9 mouse cellular contexts compared by ENCODE assay signal in the genomic region with DNA sequence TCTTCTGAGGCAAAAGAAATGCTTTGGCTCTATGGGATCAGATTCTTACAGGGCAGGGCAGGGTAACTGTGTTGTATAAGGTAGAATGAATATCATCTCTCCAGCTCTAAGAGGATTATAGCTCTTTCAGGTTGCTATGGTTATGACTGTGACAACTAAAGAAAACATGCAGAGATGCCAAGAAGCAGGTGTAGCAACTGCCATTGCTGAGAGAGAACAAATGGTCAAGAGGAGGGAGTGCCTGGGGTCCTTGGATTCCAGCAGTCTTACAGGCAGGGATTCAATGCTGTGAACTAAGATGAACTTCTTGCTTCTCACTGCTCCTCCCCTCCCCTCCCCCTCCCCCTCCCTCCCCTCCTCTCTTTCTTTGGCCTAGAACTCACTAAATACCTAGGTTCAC. TPM values are rescaled to one million over a fixed set of nuclear protein-coding genes. Genes with fewer than 3 reads are reported as not detected.
DNase-seq lines count a peak whose midpoint lies in the region; ATAC-seq lines count a peak whose summit lies in the region.
"Had no signal": no experiment of that assay in that cellular context is flagged by ENCODE, and none has a peak within 500 bp of the region (broad histone marks: within the 10 kb centered on the region; RNA-seq: fewer than 3 reads in every experiment).

No protein-coding gene starts in this region.

- H3K4me1 ChIP-seq in hindbrain, embryonic 10.5 days (replicated peaks): peaks cover 17% of the 10 kb centered on the region
- H3K4me1 ChIP-seq in hindbrain, embryonic 11.5 days (replicated peaks; ENCODE audit: control insufficient read depth, insufficient read depth, low read length): no peaks in the 10 kb centered on the region
- no peaks in the 10 kb centered on the region for H3K4me1 ChIP-seq in embryonic facial prominence, embryonic 11.5 days (ENCODE audit: control insufficient read depth, insufficient read depth, low read length)
- H3K4me1 ChIP-seq in midbrain, embryonic 14.5 days (ENCODE audit: control insufficient read depth, insufficient read depth, low read length): peaks cover 10% of the 10 kb centered on the region; the same call in 1 of the 2 replicates

- H3K27me3 ChIP-seq in hindbrain, embryonic 10.5 days (ENCODE audit: insufficient read depth, poor library complexity, severe bottlenecking): no peaks in the 10 kb centered on the region
- H3K27me3 ChIP-seq in hindbrain, embryonic 11.5 days (ENCODE audit: control insufficient read depth, insufficient read depth, low read length): no peaks in the 10 kb centered on the region
- H3K27me3 ChIP-seq in embryonic facial prominence, embryonic 11.5 days (ENCODE audit: control insufficient read depth, insufficient read depth, low read length): no peaks in the 10 kb centered on the region
- no peaks in the 10 kb centered on the region for H3K27me3 ChIP-seq in midbrain, embryonic 14.5 days (ENCODE audit: control insufficient read depth, insufficient read depth, low read length)

- no peaks in the 10 kb centered on the region for H3K36me3 ChIP-seq in hindbrain, embryonic 10.5 days
- no peaks in the 10 kb centered on the region for H3K36me3 ChIP-seq in hindbrain, embryonic 11.5 days (ENCODE audit: control insufficient read depth, insufficient read depth, low read length)
- no peaks in the 10 kb centered on the region for H3K36me3 ChIP-seq in embryonic facial prominence, embryonic 11.5 days (replicated peaks; ENCODE audit: control insufficient read depth, insufficient read depth, low read depth, low read length)
- H3K36me3 ChIP-seq in midbrain, embryonic 14.5 days (ENCODE audit: control insufficient read depth, insufficient read depth, low read length): no peaks in the 10 kb centered on the region

- 0 out of 2 replicates have a peak overlapping the region, but pooled peaks have one; percentile 12 for H3K27ac ChIP-seq in hindbrain, embryonic 10.5 days
- H3K27ac ChIP-seq in hindbrain, embryonic 11.5 days (ENCODE audit: low read depth, low read length): no peak overlapping the region
- H3K27ac ChIP-seq in embryonic facial prominence, embryonic 11.5 days (replicated peaks; ENCODE audit: low read depth, low read length): no peak overlapping the region
- H3K27ac ChIP-seq in midbrain, embryonic 14.5 days (replicated peaks; ENCODE audit: low read depth, low read length): no peak overlapping the region

- H3K4me2 ChIP-seq in hindbrain, embryonic 11.5 days (replicated peaks; ENCODE audit: low read depth, low read length): no peak overlapping the region
- H3K4me2 ChIP-seq in embryonic facial prominence, embryonic 11.5 days (ENCODE audit: low read depth, low read length): no peak overlapping the region
- no peak overlapping the region for H3K4me2 ChIP-seq in midbrain, embryonic 14.5 days (ENCODE audit: low read length)

- ATAC-seq in hindbrain, embryonic 11.5 days (ENCODE audit: low FRiP score): no peak
- peak; percentile 61 for ATAC-seq in embryonic facial prominence, embryonic 11.5 days (replicated peaks; ENCODE audit: insufficient number of reproducible peaks, low FRiP score, low TSS enrichment, low read depth)
- ATAC-seq in midbrain, embryonic 14.5 days (ENCODE audit: low FRiP score, low TSS enrichment): peak; percentile 37; the same call in 1 of the 2 replicates
- ATAC-seq: liver, postnatal 0 days had no signal

- H3K9ac ChIP-seq in hindbrain, embryonic 11.5 days (ENCODE audit: low read depth, low read length): no peak overlapping the region
- no peak overlapping the region for H3K9ac ChIP-seq in embryonic facial prominence, embryonic 11.5 days (replicated peaks; ENCODE audit: low read length)
- H3K9ac ChIP-seq in midbrain, embryonic 14.5 days (replicated peaks; ENCODE audit: low read length): no peak overlapping the region
- H3K9ac ChIP-seq: liver, postnatal 0 days had no signal

- H3K4me3 ChIP-seq in hindbrain, embryonic 10.5 days: no peak overlapping the region
- no peak overlapping the region for H3K4me3 ChIP-seq in hindbrain, embryonic 11.5 days (ENCODE audit: low read depth, low read length)
- H3K4me3 ChIP-seq in embryonic facial prominence, embryonic 11.5 days (ENCODE audit: low read depth, low read length): no peak overlapping the region
- H3K4me3 ChIP-seq in midbrain, embryonic 14.5 days (replicated peaks; ENCODE audit: low read depth, low read length): no peak overlapping the region

- no peak for DNase-seq in hindbrain, embryonic 10.5 days (ENCODE audit: low spot score)
- DNase-seq in hindbrain, embryonic 11.5 days (ENCODE audit: low spot score): no peak
- peak; percentile 26 for DNase-seq in embryonic facial prominence, embryonic 11.5 days (ENCODE audit: low spot score)
- DNase-seq in forelimb bud, embryonic 11.5 days (ENCODE audit: low read depth, low spot score): peak; percentile 14
- DNase-seq in midbrain, embryonic 14.5 days: peak; percentile 28
- DNase-seq in ovary, postnatal 14 days (ENCODE audit: low spot score): no peak
- DNase-seq in kidney, adult 9 months: no peak
- DNase-seq: kidney, postnatal 10 days; liver, postnatal 0 days had no signal

- H3K9me3 ChIP-seq in hindbrain, embryonic 10.5 days: no peaks in the 10 kb centered on the region
- no peaks in the 10 kb centered on the region for H3K9me3 ChIP-seq in hindbrain, embryonic 11.5 days (ENCODE audit: control insufficient read depth, low read length)
- no peaks in the 10 kb centered on the region for H3K9me3 ChIP-seq in embryonic facial prominence, embryonic 11.5 days (replicated peaks; ENCODE audit: control insufficient read depth, low read length)
- H3K9me3 ChIP-seq in midbrain, embryonic 14.5 days (ENCODE audit: control insufficient read depth, low read length): no peaks in the 10 kb centered on the region

RNA-seq across cellular contexts. Expression of gene Mob1b, which starts 9.5 kb away (rescaled TPM):
- 10.8 TPM in 2 replicates for polyA plus RNA-seq in hindbrain, embryonic 10.5 days (2016; fragmentation: Nextera tagmentation; extraction: Ambion mirVana)
- polyA plus RNA-seq in hindbrain, embryonic 11.5 days (2014; fragmentation: Nextera tagmentation; extraction: Ambion mirVana): 17.0 and 20.1 TPM in 2 replicates
- 13.7 and 15.6 TPM in 2 replicates for polyA plus RNA-seq in embryonic facial prominence, embryonic 11.5 days (2014; fragmentation: Nextera tagmentation; extraction: Ambion mirVana)
- 13.4 and 13.7 TPM in 2 replicates for polyA plus RNA-seq in midbrain, embryonic 14.5 days (2014; fragmentation: Nextera tagmentation; extraction: Ambion mirVana)

RNA-seq across cellular contexts. Expression of gene Grsf1, which starts 35.2 kb away (rescaled TPM):
- 76.0 and 81.2 TPM in 2 replicates for polyA plus RNA-seq in hindbrain, embryonic 10.5 days (2016; fragmentation: Nextera tagmentation; extraction: Ambion mirVana)
- polyA plus RNA-seq in hindbrain, embryonic 11.5 days (2014; fragmentation: Nextera tagmentation; extraction: Ambion mirVana): 96.5 and 111 TPM in 2 replicates
- 82.0 and 91.0 TPM in 2 replicates for polyA plus RNA-seq in embryonic facial prominence, embryonic 11.5 days (2014; fragmentation: Nextera tagmentation; extraction: Ambion mirVana)
- 63.6 and 82.7 TPM in 2 replicates for polyA plus RNA-seq in midbrain, embryonic 14.5 days (2014; fragmentation: Nextera tagmentation; extraction: Ambion mirVana)

RNA-seq across cellular contexts. Expression of gene Dck, which starts 53.7 kb away (rescaled TPM):
- 93.0 and 103 TPM in 2 replicates for polyA plus RNA-seq in hindbrain, embryonic 10.5 days (2016; fragmentation: Nextera tagmentation; extraction: Ambion mirVana)
- 107 and 121 TPM in 2 replicates for polyA plus RNA-seq in hindbrain, embryonic 11.5 days (2014; fragmentation: Nextera tagmentation; extraction: Ambion mirVana)
- 99.9 and 110 TPM in 2 replicates for polyA plus RNA-seq in embryonic facial prominence, embryonic 11.5 days (2014; fragmentation: Nextera tagmentation; extraction: Ambion mirVana)
- polyA plus RNA-seq in midbrain, embryonic 14.5 days (2014; fragmentation: Nextera tagmentation; extraction: Ambion mirVana): 51.0 and 67.5 TPM in 2 replicates

Comparison
In these comparisons a context has a peak if more than half of its experiments do, and no peak if none do; other contexts are left out.
1. DNase-seq: peak in embryonic facial prominence, embryonic 11.5 days (single experiment), forelimb bud, embryonic 11.5 days (single experiment) and midbrain, embryonic 14.5 days (single experiment); none in hindbrain, embryonic 10.5 days (single experiment), hindbrain, embryonic 11.5 days (single experiment), ovary, postnatal 14 days (single experiment) and kidney, adult 9 months (single experiment).